Mouse (Mus musculus): Measurements from ENCODE around the gene Cnot10.

GRCm38 (mm10) chr9:114536628-114537027 is 103.4 kb downstream of the Cnot10 start:
- TF ChIP-seq CTCF (IDR thresholded peaks at IDR 0.05; ENCODE audit: control insufficient read depth, insufficient read depth, low read length) = no peak
- no peak for TF ChIP-seq POLR2A (IDR thresholded peaks at IDR 0.05; ENCODE audit: borderline replicate concordance, control insufficient read depth, low read depth, low read length)
